Mouse (Mus musculus): ENCODE measurements around the gene Sez6l. TPM values are rescaled to one million over a fixed set of nuclear protein-coding genes. Genes with fewer than 3 reads are reported as not detected.
A peak's percentile ranks its signal among the peaks of the same experiment; 100 is the strongest.

Sez6l gene
- total RNA-seq, 2 experiments from 2014 or later: 141 to 148 TPM

- no peak for DNase-seq (ENCODE audit: low spot score in 2 of 2)
Observed at GRCm38 (mm10) chr5:112586071-112586470, 9.1 kb upstream of the Sez6l start.

GRCm38 (mm10) chr5:112584155-112584769 is 7.3 kb upstream of the Sez6l start:
- no peak for DNase-seq (ENCODE audit: low spot score in 2 of 2)

DNA sequence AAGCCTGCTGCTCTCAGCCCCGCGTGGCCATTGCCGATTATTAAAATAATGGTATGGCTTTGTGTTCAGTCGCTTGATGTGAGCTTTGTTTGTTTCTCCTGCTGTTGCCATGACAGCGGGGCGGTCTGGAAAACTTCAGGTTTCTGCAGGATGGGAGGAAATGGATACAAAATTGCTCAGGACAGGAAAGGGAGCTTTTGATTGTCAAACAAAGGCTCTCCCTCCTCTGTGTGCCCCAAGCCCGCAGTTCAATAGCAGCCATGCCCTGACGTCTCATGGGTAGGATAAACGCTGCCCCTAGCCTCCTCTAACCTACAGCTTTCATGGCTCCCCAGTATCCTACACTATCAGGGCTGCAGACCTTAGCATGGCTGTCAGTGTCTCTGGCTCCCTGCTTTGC is 6.3 kb upstream of the Sez6l start:
- no peak for DNase-seq (ENCODE audit: low spot score in 2 of 2)

GRCm38 (mm10) chr5:112577750-112578149 is 765 bp upstream of the Sez6l start:
- DNase-seq (ENCODE audit: low spot score in 2 of 2): peak; percentile 54 to 72

- DNase-seq (ENCODE audit: low spot score in 2 of 2): peak; percentile 56
Observed at GRCm38 (mm10) chr5:112576361-112576992, 508 bp downstream of the Sez6l start.

DNA sequence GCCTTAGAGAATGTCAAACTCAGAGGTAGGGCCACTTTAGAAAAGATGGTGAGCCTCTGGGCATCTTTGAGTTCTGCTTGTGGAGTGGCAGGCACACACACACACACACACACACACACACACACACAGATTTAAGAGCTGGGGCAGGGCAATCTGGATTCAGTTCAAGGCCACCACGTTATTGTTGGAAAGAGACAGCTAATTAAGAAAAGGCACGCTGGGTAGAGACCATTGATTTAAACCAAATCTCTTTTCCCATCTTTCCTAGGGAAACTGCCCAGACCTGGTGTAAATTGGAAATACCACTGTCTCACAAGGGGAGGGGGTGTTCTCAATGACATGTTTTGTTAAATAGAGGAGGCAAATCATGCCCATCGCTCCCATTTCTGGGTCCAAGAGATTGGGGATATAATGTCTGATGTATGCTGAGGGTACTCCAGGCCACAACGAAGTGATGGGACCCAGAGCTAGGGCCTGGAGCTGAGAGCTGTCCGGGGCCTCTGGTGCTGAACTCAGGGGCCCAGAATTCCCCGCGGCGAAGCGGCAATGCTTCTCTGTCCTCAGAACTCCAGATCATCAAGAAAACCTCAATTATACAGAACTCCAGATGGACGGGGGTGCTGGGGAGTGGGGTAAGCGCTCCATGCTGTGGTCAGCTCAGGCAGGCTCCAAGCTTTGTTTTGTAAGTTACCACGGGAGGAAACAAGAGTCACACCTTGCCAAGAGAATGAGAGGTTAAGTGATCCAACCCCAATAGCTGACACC is 1.7 kb downstream of the Sez6l start:
- DNase-seq (ENCODE audit: low spot score in 2 of 2): no peak

- peak; percentile 86 to 90 for DNase-seq (ENCODE audit: low spot score in 2 of 2)
Observed at GRCm38 (mm10) chr5:112573916-112574315, 3.1 kb downstream of the Sez6l start.

DNA sequence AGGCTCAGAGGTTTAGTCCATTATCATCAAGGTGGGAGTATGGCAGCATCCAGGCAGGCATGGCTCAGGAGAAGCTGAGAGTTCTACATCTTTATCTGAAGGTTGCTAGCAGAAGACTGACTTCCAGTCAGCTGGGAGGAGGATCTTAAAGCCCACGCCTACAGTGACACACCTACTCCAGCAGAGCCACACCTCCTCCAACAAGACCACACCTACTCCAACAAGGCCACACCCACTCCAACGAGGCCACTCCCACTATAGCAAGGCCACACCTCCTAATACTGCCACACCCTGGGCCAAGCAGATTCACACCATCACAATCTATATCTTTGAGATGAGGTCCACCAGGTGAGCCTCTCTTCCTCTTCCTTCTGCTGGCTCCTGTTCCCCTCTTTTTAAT is 4.8 kb downstream of the Sez6l start:
- no peak for DNase-seq (ENCODE audit: low spot score in 2 of 2)

- DNase-seq (ENCODE audit: low spot score in 2 of 2): no peak
Observed at GRCm38 (mm10) chr5:112565489-112565888, 11.5 kb downstream of the Sez6l start.

DNA sequence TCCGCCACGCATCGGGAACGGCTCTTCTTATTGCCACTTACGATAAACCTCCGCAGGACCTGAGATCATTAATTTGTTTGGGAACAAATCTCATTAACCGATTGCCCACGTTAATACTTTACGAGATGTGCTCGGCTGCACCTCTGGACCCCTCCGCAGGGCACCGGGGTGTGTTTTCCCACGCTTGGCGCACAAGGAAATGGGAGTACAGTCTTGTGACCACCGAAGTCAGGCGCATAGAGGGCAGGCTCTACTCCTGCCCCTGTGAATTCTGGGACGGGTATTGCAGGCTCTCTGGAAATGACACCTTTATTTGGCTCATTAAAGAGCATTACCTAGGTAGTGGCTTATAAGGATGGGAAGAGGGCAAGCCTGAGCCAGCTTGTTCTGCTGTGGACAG is 11.9 kb downstream of the Sez6l start:
- DNase-seq (ENCODE audit: low spot score in 2 of 2): no peak

GRCm38 (mm10) chr5:112560869-112561499 is 16.0 kb downstream of the Sez6l start:
- DNase-seq (ENCODE audit: low spot score in 2 of 2): no peak

DNA sequence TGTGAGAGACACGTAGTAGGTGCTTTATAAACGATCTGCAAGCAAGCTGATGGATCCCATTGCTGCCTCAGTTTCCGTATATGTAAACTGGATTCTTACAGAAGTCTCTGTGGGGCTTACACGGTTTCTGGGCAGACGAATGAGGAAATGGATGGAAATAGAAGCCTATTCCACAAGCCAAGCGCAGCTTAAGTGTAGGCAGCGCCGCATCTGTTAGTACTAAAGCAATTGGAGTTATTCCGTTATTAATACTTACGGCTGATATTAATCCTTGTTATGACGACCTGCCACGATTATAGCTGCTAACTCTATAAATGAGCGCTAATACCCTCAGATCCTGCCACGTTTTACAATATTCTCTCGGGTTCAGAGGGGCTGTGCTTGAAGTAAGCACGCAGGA is 16.8 kb downstream of the Sez6l start:
- DNase-seq (ENCODE audit: low spot score in 2 of 2): no peak

GRCm38 (mm10) chr5:112557396-112557795 is 19.6 kb downstream of the Sez6l start:
- no peak for DNase-seq (ENCODE audit: low spot score in 2 of 2)

DNA sequence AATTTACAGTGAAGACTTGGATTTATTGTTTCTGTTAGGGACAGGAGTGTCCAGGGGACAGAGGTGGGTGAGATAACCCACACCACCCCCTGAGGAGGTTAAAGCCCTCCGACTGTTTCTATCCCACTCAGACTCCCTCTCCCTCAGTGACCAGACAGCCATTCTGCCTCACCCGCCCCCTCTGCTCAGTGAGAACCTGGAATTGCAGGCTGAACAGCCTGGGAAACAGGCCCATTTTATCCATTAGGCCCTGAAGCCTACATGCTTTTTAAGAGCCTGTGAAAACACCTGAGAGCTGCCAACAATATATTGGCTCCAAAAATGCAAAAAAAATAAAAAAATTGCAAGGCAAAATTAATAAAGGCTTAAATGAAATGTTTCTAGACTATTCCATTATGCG is 20.3 kb downstream of the Sez6l start:
- DNase-seq (ENCODE audit: low spot score in 2 of 2): no peak

- DNase-seq (ENCODE audit: low spot score in 2 of 2): no peak
Observed at GRCm38 (mm10) chr5:112554508-112554907, 22.5 kb downstream of the Sez6l start.

- DNase-seq (ENCODE audit: low spot score in 2 of 2): no peak
Observed at GRCm38 (mm10) chr5:112552786-112553185, 24.2 kb downstream of the Sez6l start.

- peak; percentile 66 to 77 for DNase-seq (ENCODE audit: low spot score in 2 of 2)
Observed at GRCm38 (mm10) chr5:112551975-112552728, 24.8 kb downstream of the Sez6l start.

- DNase-seq (ENCODE audit: low spot score in 2 of 2): no peak
Observed at GRCm38 (mm10) chr5:112548846-112549620, 28.0 kb downstream of the Sez6l start.

DNA sequence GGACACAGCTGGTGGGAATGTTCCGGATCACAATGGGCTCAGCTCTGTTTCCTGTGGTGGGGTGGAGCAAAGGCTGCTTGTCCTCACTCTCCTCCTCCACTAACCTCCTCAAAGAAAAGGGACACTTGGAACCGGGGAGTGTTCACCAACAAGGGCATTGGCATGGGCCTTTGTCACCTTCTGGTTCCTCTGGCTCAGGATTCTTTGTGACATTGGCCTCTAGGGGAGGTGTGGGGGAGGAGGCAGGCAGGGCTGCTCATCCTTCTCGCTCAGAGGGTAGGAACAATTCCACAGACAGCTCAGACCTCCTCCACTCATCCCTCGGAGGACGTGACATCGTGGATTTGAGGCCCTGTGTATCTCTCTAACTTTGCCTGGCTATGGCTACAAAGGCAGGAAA is 30.2 kb downstream of the Sez6l start:
- no peak for DNase-seq (ENCODE audit: low spot score in 2 of 2)

GRCm38 (mm10) chr5:112538295-112538694 is 38.7 kb downstream of the Sez6l start:
- DNase-seq (ENCODE audit: low spot score in 2 of 2): no peak
